Mouse (Mus musculus) megakaryocyte, embryonic 14.5 days (primary cell): ENCODE measurements around the gene Ripor2.

Source experiments
- FLI1 ChIP-seq: IDR thresholded peaks from 2 replicates; pipeline ENCODE4 v1.6.1; 2012; ENCODE audit warnings: low read length, inconsistent platforms, mixed read lengths
- GATA1 ChIP-seq: IDR thresholded peaks from 3 replicates; pipeline ENCODE4 v1.6.1; 2012; ENCODE audit warnings: mixed read lengths, low read length, inconsistent platforms, borderline replicate concordance

GRCm38 (mm10) chr13:24648027-24648426 lies 66.0 kb downstream of the Ripor2 start:
- TF ChIP-seq GATA1 (no peak), FLI1 (no peak)
